Mouse (Mus musculus): ENCODE data around the gene Defb6.

Gene Defb6

GRCm38 (mm10) chr8:19225161-19225560, at the start of gene Defb6:
Defb6 (plus strand) TSS chr8:19225478.
- DNase-seq (ENCODE audit: low spot score) = no peak

GRCm38 (mm10) chr8:19238101-19238500, 12.8 kb downstream of the Defb6 start:
- no peak for DNase-seq (ENCODE audit: low spot score)

GRCm38 (mm10) chr8:19239616-19240015, 14.3 kb downstream of the Defb6 start, which contains the start of gene Defb46:
Defb46 (plus strand) TSS chr8:19239916.
- DNase-seq (ENCODE audit: low spot score) = no peak

- DNase-seq (ENCODE audit: low spot score) = no peak
Observed at GRCm38 (mm10) chr8:19247280-19247679, 22.0 kb downstream of the Defb6 start, which contains the start of gene Defb5. Defb5 (plus strand) TSS chr8:19247580.

GRCm38 (mm10) chr8:19258136-19258535, 32.9 kb downstream of the Defb6 start:
- DNase-seq (ENCODE audit: low spot score) = no peak

GRCm38 (mm10) chr8:19259667-19260066, 34.4 kb downstream of the Defb6 start:
- DNase-seq (ENCODE audit: low spot score) = no peak
